Mouse (Mus musculus): Measurements from ENCODE around the gene Snd1. TPM values are rescaled to one million over a fixed set of nuclear protein-coding genes. Genes with fewer than 3 reads are reported as not detected.
A peak's percentile ranks its signal among the peaks of the same experiment; 100 is the strongest.

Snd1 gene
- polyA plus RNA-seq, 1 experiment from 2014 or later = 127 TPM

DNA sequence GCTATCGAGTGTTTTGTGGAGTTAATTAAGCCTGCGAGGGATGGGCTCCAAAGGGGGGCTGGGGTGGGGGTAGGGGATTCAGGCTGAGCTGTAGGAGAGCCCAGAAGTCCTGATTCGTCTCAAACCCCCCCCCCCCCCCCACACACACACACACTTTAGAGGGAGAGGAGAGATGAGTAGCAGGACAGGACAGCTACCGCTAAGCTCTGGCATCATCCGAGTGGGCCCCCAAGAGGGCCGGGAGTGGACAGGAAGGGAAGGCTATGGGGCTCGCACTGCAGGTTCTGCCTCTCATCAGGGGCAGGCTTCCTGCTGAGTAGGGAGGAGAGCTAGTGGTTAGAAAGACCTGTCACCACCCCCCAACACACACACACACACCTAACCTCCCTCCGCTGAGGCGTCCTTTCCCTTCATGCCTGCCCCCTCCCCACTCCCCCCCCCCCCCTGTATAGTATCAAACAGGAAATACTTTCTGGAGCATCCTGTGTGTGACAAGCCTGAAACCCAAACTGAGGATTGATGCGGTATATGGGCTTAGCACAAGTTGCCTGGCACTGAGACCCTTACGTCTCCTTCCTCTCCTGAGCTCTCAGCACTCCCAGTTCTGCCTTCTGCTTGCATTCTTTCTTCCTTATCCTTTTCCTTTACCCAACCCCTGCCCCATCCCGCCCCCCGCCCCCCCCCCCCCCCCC is 456.8 kb downstream of the Snd1 start:
- 0 out of 2 replicates have a peak, but pooled peaks cover 6% of the 10 kb centered on the region for H3K4me1 ChIP-seq (ENCODE audit: control insufficient read depth, insufficient read depth, low read length)
- H3K27ac ChIP-seq (ENCODE audit: low read length) = no peak overlapping the region
- peak overlapping the region; percentile 25 for H3K4me3 ChIP-seq (ENCODE audit: low read length)
- peak overlapping the region; percentile 43 for H3K4me2 ChIP-seq (ENCODE audit: low read depth, low read length)
- H3K9ac ChIP-seq (ENCODE audit: low read depth, low read length) = no peak overlapping the region
- 5% methylated on average over 11 of the region's 13 CpGs for WGBS
- no peaks in the 10 kb centered on the region for H3K27me3 ChIP-seq (replicated peaks; ENCODE audit: control insufficient read depth, insufficient read depth, low read length)
- peak; percentile 7; the same call in 1 of the 2 replicates for ATAC-seq
- no peaks in the 10 kb centered on the region for H3K36me3 ChIP-seq (ENCODE audit: control insufficient read depth, insufficient read depth, low read length)
- H3K9me3 ChIP-seq (ENCODE audit: control insufficient read depth, low read length) = no peaks in the 10 kb centered on the region

DNA sequence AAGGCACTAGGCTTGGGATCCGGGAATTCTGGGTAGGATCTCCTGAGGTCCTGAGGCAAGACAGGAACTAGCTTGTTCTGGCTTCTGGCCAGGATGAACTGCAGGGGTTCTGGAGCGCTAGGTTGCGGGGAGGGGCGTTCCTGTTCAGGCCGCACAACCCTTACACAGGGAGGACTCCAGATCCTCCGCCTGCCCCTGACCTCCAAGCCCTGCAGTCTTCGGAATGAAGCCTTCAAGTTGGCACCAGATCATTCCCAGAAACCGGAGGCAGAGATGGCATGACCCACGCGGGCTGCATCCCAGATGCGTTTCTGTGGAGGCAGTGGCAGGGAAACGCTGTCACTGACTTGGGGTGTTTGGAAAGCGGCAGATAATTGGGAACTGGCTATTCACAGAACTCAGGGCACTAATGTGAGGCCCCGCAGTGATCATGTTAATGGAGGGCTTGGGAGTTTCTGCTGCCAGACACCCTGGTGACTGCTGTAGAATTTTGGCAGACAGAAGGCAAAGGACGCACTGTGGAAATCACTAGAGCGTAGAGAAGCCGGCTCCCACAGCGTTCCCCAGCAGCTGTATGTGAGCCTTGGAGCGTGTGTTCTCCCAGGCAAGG is 457.5 kb downstream of the Snd1 start:
- peak; percentile 33; the same call in 1 of the 2 replicates for ATAC-seq
- H3K9me3 ChIP-seq (ENCODE audit: control insufficient read depth, low read length) = no peaks in the 10 kb centered on the region
- H3K9ac ChIP-seq (ENCODE audit: low read depth, low read length) = peak overlapping the region; percentile 43
- H3K4me2 ChIP-seq (ENCODE audit: low read depth, low read length) = peak overlapping the region; percentile 43
- no peak overlapping the region for H3K27ac ChIP-seq (ENCODE audit: low read length)
- H3K27me3 ChIP-seq (replicated peaks; ENCODE audit: control insufficient read depth, insufficient read depth, low read length) = no peaks in the 10 kb centered on the region
- WGBS = 12% methylated on average over 19 of the region's 19 CpGs
- H3K4me1 ChIP-seq (ENCODE audit: control insufficient read depth, insufficient read depth, low read length) = 0 out of 2 replicates have a peak, but pooled peaks cover 6% of the 10 kb centered on the region
- H3K36me3 ChIP-seq (ENCODE audit: control insufficient read depth, insufficient read depth, low read length) = no peaks in the 10 kb centered on the region
- peak overlapping the region; percentile 25 for H3K4me3 ChIP-seq (ENCODE audit: low read length)

DNA sequence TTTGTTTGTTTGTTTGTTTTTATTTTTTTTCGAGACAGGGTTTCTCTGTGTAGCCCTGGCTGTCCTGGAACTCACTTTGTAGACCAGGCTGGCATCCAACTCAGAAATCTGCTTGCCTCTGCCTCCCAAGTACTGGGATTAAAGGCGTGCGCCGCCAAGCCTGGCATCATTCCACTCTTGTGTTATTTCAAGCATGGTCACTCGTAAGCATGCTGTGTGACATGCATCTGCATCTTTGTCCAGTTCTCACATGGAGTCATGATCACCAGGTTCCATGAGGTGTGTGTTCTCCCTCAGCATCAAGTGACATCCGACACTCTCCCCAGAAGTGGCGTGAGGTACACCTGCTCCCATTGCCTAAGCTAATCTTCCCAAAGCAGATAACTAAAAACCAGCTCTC is 460.8 kb downstream of the Snd1 start:
- Histone ChIP-seq H3K9ac (ENCODE audit: low read depth, low read length) (no peak overlapping the region), H3K9me3 (ENCODE audit: control insufficient read depth, low read length) (no peaks in the 10 kb centered on the region), H3K4me3 (ENCODE audit: low read length) (no peak overlapping the region), H3K27me3 (replicated peaks; ENCODE audit: control insufficient read depth, insufficient read depth, low read length) (no peaks in the 10 kb centered on the region), H3K27ac (ENCODE audit: low read length) (no peak overlapping the region), H3K4me2 (ENCODE audit: low read depth, low read length) (no peak overlapping the region), H3K36me3 (ENCODE audit: control insufficient read depth, insufficient read depth, low read length) (no peaks in the 10 kb centered on the region), H3K4me1 (ENCODE audit: control insufficient read depth, insufficient read depth, low read length) (0 out of 2 replicates have a peak, but pooled peaks cover 6% of the 10 kb centered on the region)
- WGBS = 87% methylated on average over 7 of the region's 7 CpGs
- ATAC-seq = no peak

DNA sequence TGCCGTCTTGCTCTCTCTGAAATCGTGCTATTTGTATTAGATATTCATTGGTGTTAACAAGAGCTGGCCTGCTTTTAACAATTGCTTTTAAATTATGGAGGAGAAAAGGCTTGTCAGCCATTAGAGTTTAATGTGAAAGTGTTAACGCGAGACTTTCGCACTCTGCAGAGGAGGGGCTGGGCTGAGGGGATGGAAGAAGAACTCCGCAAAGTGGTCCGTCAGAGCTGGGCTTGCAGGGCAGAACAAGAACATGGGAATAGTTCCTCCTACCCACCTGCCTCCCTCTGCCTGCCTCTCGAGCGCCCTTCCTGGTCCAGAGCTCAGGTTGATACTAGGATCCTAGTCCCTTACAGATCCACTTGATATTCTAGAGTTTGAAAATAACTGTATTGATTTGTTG is 472.3 kb downstream of the Snd1 start:
- Histone ChIP-seq H3K4me2 (ENCODE audit: low read depth, low read length) (no peak overlapping the region), H3K36me3 (ENCODE audit: control insufficient read depth, insufficient read depth, low read length) (no peaks in the 10 kb centered on the region), H3K4me1 (ENCODE audit: control insufficient read depth, insufficient read depth, low read length) (no peaks in the 10 kb centered on the region), H3K27ac (ENCODE audit: low read length) (no peak overlapping the region), H3K9me3 (ENCODE audit: control insufficient read depth, low read length) (no peaks in the 10 kb centered on the region), H3K4me3 (ENCODE audit: low read length) (no peak overlapping the region), H3K27me3 (replicated peaks; ENCODE audit: control insufficient read depth, insufficient read depth, low read length) (no peaks in the 10 kb centered on the region), H3K9ac (ENCODE audit: low read depth, low read length) (no peak overlapping the region)
- ATAC-seq = no peak
- 63% methylated on average over 9 of the region's 9 CpGs for WGBS

DNA sequence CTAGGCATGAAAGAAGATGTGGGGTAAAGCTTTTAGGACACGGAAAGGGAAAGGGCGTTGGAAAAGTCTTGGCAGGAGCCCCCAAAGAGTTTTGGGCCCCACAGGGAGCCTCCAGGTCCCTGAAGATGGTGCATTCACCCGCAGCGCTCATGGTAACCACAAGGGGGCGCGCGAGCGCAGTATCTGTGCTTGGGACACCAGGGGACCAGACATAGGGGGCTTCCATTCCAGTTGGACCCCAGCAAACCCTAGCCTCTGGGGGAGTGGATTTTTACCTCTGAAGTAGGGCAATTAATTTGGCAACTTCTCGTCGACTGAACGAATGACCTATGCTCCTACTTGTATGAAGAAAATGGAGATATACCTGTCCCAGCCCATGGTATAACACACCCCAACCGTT is 474.3 kb downstream of the Snd1 start:
- Histone ChIP-seq H3K4me2 (ENCODE audit: low read depth, low read length) (no peak overlapping the region), H3K36me3 (ENCODE audit: control insufficient read depth, insufficient read depth, low read length) (no peaks in the 10 kb centered on the region), H3K9ac (ENCODE audit: low read depth, low read length) (no peak overlapping the region), H3K27ac (ENCODE audit: low read length) (no peak overlapping the region), H3K27me3 (replicated peaks; ENCODE audit: control insufficient read depth, insufficient read depth, low read length) (no peaks in the 10 kb centered on the region), H3K4me1 (ENCODE audit: control insufficient read depth, insufficient read depth, low read length) (no peaks in the 10 kb centered on the region), H3K9me3 (ENCODE audit: control insufficient read depth, low read length) (no peaks in the 10 kb centered on the region), H3K4me3 (ENCODE audit: low read length) (no peak overlapping the region)
- 16% methylated on average over 12 of the region's 12 CpGs for WGBS
- no peak for ATAC-seq

DNA sequence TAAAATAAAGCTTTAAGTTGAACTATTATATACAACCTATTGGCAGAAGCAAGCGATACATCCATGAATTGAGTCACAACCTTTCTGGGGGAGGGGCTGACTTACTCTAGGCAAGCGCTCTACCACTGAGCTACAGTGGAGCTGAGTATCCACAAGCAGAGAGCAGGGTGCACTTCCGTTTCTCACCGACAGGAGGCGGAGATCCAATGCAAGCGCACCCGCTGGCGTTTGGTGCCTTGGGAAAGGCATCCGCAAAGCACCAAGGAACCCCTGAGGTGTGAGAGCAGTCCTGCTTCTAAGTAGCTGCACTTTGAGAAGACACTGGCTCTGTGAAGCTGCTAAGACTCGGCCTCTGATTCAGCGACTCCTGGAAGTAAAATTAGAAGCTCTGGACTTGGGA is 480.6 kb downstream of the Snd1 start:
- no peak overlapping the region for H3K4me3 ChIP-seq (ENCODE audit: low read length)

DNA sequence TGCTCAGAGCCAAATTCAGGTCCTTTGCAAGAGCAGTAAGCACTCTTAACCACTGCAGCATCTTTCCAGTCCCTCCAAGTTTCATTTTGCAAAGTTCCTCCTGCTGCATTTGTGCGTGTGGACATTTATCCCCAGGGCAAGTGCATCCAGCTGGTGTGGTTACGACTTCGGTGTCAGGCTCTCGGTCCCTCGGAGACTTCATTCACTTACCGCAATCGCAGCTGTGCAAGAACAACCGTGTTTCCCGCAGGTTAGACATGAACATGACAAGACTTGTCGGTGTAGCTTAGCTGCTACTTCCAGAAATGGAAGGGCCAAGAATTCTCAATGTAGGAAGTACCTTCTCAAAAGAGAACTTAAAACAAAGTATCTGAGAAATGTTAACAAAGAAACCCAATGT is 482.5 kb downstream of the Snd1 start:
- no peak overlapping the region for H3K4me3 ChIP-seq (ENCODE audit: low read length)
- H3K27me3 ChIP-seq (replicated peaks; ENCODE audit: control insufficient read depth, insufficient read depth, low read length) = no peaks in the 10 kb centered on the region
- no peaks in the 10 kb centered on the region for H3K36me3 ChIP-seq (ENCODE audit: control insufficient read depth, insufficient read depth, low read length)
- H3K4me1 ChIP-seq (ENCODE audit: control insufficient read depth, insufficient read depth, low read length) = no peaks in the 10 kb centered on the region
- no peak overlapping the region for H3K9ac ChIP-seq (ENCODE audit: low read depth, low read length)
- no peak overlapping the region for H3K4me2 ChIP-seq (ENCODE audit: low read depth, low read length)
- H3K9me3 ChIP-seq (ENCODE audit: control insufficient read depth, low read length) = no peaks in the 10 kb centered on the region
- 69% methylated on average over 10 of the region's 10 CpGs for WGBS
- ATAC-seq = no peak
- no peak overlapping the region for H3K27ac ChIP-seq (ENCODE audit: low read length)

More for the DNA sequence above, 480.6 kb downstream of the Snd1 start:
- Histone ChIP-seq H3K27ac (ENCODE audit: low read length) (no peak overlapping the region), H3K4me2 (ENCODE audit: low read depth, low read length) (no peak overlapping the region), H3K9me3 (ENCODE audit: control insufficient read depth, low read length) (no peaks in the 10 kb centered on the region), H3K27me3 (replicated peaks; ENCODE audit: control insufficient read depth, insufficient read depth, low read length) (no peaks in the 10 kb centered on the region), H3K4me1 (ENCODE audit: control insufficient read depth, insufficient read depth, low read length) (no peaks in the 10 kb centered on the region), H3K36me3 (ENCODE audit: control insufficient read depth, insufficient read depth, low read length) (no peaks in the 10 kb centered on the region), H3K9ac (ENCODE audit: low read depth, low read length) (no peak overlapping the region)
- WGBS = 16% methylated on average over 11 of the region's 11 CpGs
- no peak for ATAC-seq

DNA sequence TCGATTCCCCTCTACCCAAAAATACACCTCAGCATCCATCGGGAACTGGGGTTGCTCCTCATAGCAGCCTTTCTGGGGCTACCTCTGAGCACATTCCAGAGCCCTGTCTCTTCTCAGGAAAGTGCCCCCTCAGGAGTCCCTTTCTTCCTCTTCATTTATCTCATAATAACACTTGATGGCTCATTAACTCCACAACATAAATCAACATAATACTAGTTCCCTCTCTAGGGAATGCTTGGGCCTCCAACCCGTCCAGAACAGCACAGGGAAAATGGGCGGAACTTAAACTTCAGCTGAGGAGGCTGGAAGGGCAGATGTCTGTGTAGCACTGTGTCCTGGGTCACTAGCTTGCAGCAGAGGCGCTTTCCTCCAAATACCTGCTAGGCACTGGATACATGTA is 488.2 kb downstream of the Snd1 start:
- Histone ChIP-seq H3K27me3 (replicated peaks; ENCODE audit: control insufficient read depth, insufficient read depth, low read length) (no peaks in the 10 kb centered on the region), H3K36me3 (ENCODE audit: control insufficient read depth, insufficient read depth, low read length) (no peaks in the 10 kb centered on the region), H3K9me3 (ENCODE audit: control insufficient read depth, low read length) (no peaks in the 10 kb centered on the region), H3K4me3 (ENCODE audit: low read length) (no peak overlapping the region), H3K4me2 (ENCODE audit: low read depth, low read length) (no peak overlapping the region), H3K4me1 (ENCODE audit: control insufficient read depth, insufficient read depth, low read length) (no peaks in the 10 kb centered on the region), H3K9ac (ENCODE audit: low read depth, low read length) (no peak overlapping the region), H3K27ac (ENCODE audit: low read length) (no peak overlapping the region)
- WGBS = 60% methylated on average over 5 of the region's 5 CpGs
- no peak for ATAC-seq

DNA sequence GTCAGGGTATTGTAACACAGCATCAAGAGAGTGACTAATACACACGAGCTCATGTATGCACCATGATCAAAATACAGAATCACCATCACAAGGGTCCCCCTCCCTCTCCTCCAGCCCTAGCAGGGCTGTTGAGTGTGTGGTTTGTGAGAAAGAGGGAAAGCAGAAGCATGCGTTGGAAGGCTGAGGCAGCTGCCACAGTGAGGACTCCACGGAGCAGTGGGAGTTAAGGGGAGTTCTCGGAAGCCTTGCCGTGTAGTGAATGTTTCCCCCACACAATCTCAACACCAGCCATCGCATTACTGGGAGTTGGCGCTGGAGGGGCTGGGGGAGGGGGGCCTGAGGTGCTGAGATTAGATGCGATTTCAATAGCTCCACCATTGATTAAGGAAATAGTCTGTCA is 490.3 kb downstream of the Snd1 start:
- Histone ChIP-seq H3K4me1 (ENCODE audit: control insufficient read depth, insufficient read depth, low read length) (no peaks in the 10 kb centered on the region), H3K4me2 (ENCODE audit: low read depth, low read length) (no peak overlapping the region), H3K27me3 (replicated peaks; ENCODE audit: control insufficient read depth, insufficient read depth, low read length) (no peaks in the 10 kb centered on the region), H3K36me3 (ENCODE audit: control insufficient read depth, insufficient read depth, low read length) (no peaks in the 10 kb centered on the region), H3K27ac (ENCODE audit: low read length) (no peak overlapping the region), H3K9ac (ENCODE audit: low read depth, low read length) (no peak overlapping the region), H3K9me3 (ENCODE audit: control insufficient read depth, low read length) (no peaks in the 10 kb centered on the region), H3K4me3 (ENCODE audit: low read length) (no peak overlapping the region)
- ATAC-seq = no peak
- 45% methylated on average over 8 of the region's 8 CpGs for WGBS
